Mouse (Mus musculus) brown adipose tissue, adult 24 weeks (tissue): ENCODE measurements around the gene Clec10a. TPM values are rescaled to one million over a fixed set of nuclear protein-coding genes. Genes with fewer than 3 reads are reported as not detected.

Experiments used
- H3K27ac ChIP-seq: fragments of 200-500 bp; replicated peaks from 2 replicates; pipeline ENCODE4 v1.5.1; 2012; ENCODE audit warnings: low read depth, mild to moderate bottlenecking, low read length
- H3K4me1 ChIP-seq: fragments of 200-500 bp; 2 replicates; pipeline ENCODE4 v1.6.1; 2012; ENCODE audit warnings: low read length, mixed read lengths; ENCODE audit not compliant: control insufficient read depth, insufficient read depth, insufficient read length
- H3K4me3 ChIP-seq: fragments of 200-500 bp; 2 replicates; pipeline ENCODE4 v1.5.1; 2012; ENCODE audit warnings: low read depth, mild to moderate bottlenecking, low read length, moderate library complexity; ENCODE audit not compliant: insufficient read depth
- polyA plus RNA-seq: library from polyadenylated mRNA; stranded (reverse); fragments of >200 nt; gene quantifications from 2 replicates; pipeline ENCODE4 v1.2.4, GENCODE M21; 2012; ENCODE audit not compliant: missing spikeins, insufficient read depth, insufficient read length

Clec10a gene
- polyA plus RNA-seq, 1 experiment: 15.9 TPM

GRCm38 (mm10) chr11:70171181-70171580 is 15.2 kb downstream of the Clec10a start:
- H3K27ac ChIP-seq: no peak overlapping the region
- no peak overlapping the region for H3K4me3 ChIP-seq
- no peaks in the 10 kb centered on the region; the same call in 1 of the 2 replicates for H3K4me1 ChIP-seq

DNA sequence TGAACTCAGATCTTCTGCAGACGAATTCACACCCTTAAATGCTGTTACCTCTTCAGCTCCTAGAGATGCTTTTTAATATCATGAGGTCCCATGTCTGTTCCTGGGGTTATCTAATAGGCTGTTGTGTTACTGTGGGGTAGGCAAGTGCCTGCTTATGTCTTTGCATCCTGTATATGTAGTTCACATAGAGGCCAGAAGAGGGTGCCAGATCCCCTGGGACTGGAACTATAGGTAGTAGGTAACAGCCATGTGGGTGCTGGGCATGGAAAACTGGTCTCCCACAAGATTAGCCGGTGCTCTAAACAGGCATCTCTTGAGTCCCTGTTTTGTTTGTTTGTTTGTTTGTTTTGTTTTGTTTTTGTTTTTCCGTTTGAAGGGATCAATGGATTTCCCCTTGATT is 15.8 kb downstream of the Clec10a start:
- Histone ChIP-seq H3K4me3 (no peak overlapping the region), H3K27ac (no peak overlapping the region), H3K4me1 (no peaks in the 10 kb centered on the region; the same call in 1 of the 2 replicates)

DNA sequence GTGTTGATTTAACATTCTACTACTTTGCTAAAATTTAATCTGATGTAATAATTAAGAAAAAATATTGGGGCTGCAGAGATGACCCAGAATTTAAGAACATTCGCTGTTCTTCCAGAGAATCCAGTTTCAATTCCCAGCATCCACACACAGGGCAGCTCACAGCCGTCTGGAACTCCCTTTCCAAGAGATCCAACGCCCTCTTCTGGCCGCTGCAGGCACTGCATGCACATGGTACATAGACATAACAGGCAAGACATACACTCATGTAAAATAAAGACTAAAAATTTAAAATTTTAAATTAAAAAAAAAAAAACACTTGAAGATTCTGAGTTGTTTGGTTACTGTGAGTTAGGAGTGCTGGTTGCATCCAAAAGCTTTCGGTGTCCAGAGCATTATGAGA is 16.3 kb downstream of the Clec10a start:
- no peak overlapping the region for H3K27ac ChIP-seq
- no peak overlapping the region for H3K4me3 ChIP-seq
- no peaks in the 10 kb centered on the region for H3K4me1 ChIP-seq

GRCm38 (mm10) chr11:70174491-70174890 is 18.5 kb downstream of the Clec10a start:
- no peak overlapping the region for H3K4me3 ChIP-seq
- H3K27ac ChIP-seq: no peak overlapping the region
- no peaks in the 10 kb centered on the region for H3K4me1 ChIP-seq

DNA sequence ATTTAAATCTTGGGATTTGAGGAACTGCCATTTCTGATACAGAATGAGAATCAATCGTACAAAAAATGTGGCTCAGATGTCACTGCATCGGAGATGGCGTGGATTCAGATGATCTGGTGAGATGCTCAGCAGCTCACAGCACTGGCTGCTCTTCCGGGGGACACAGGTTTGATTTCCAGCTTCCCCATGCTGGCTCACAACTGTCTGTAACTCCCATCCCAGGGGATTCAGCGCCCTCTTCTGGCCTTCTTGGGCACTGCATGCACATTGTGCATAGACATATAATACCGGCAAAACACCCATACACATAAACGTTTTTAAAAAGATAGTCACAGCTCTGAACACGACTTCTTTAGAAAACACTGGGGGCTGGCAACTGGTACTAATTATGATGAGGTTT is 21.6 kb downstream of the Clec10a start:
- Histone ChIP-seq H3K4me3 (no peak overlapping the region), H3K4me1 (no peaks in the 10 kb centered on the region), H3K27ac (no peak overlapping the region)

GRCm38 (mm10) chr11:70178311-70178710 is 22.3 kb downstream of the Clec10a start:
- Histone ChIP-seq H3K4me1 (no peaks in the 10 kb centered on the region), H3K4me3 (no peak overlapping the region), H3K27ac (no peak overlapping the region)

DNA sequence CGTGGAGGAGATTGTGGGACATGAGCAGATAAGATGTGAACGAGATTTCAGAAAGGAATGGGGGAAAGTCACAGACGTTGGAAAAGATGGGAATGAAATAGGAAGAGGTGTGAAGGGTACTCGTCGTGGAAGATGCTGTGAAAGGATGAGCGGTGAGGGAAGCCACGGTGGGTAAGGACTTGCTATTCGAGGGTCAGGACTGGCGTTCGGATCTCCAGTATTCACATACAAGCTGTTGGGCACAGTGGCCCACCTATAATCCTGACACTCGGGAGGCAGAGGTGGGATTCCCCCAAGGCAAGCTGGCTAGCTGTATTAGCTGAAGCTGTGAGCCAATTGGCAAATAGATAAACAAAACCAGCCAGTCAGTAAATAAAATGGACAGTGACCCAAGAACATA is 22.8 kb downstream of the Clec10a start:
- H3K27ac ChIP-seq: no peak overlapping the region
- no peaks in the 10 kb centered on the region for H3K4me1 ChIP-seq
- H3K4me3 ChIP-seq: no peak overlapping the region

DNA sequence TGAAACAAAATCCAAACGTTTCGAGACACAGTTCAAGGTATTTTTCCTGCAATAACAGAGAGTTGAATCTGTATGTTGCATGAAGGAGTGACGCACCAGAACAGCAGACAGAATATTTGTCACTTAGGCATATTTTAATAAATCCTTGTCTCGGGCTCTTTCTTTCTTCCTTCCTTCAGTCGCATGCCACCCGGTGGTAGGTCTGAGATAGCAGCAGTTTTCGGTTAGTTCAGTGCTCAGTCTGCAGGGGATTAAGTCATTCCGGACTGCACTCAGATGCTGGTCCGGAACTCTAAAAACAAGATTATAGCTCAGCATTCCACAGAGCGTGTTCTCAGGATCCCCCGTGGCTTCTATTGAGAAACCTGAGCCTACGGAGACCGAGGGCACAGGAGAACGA is 23.4 kb downstream of the Clec10a start:
- H3K27ac ChIP-seq: no peak overlapping the region
- no peak overlapping the region for H3K4me3 ChIP-seq
- no peaks in the 10 kb centered on the region for H3K4me1 ChIP-seq

DNA sequence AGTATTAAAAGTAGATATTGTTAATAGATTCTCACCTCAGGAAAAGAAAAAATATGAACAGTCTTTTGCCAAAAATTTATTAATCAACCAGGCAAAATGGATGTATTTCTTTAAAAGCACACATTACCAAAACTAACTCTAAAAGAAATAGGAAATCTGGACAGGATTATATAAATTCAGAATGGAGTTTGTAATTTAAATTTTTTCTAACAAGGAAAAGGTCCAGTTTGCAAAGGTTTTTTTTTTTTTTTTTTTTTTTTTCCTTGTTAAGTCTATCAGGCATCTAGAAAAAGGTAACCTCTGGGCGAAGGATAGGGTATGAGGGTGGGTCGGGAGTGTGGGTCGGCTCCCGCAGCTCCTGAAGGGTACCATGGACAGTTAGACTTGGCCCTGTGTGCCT is 24.5 kb downstream of the Clec10a start:
- Histone ChIP-seq H3K27ac (no peak overlapping the region), H3K4me3 (no peak overlapping the region), H3K4me1 (peaks cover 2% of the 10 kb centered on the region; the same call in 1 of the 2 replicates)

- Histone ChIP-seq H3K27ac (peak overlapping the region; percentile 85), H3K4me1 (peaks cover 5% of the 10 kb centered on the region)
Measured at GRCm38 (mm10) chr11:70185120-70185519, 29.1 kb downstream of the Clec10a start.

DNA sequence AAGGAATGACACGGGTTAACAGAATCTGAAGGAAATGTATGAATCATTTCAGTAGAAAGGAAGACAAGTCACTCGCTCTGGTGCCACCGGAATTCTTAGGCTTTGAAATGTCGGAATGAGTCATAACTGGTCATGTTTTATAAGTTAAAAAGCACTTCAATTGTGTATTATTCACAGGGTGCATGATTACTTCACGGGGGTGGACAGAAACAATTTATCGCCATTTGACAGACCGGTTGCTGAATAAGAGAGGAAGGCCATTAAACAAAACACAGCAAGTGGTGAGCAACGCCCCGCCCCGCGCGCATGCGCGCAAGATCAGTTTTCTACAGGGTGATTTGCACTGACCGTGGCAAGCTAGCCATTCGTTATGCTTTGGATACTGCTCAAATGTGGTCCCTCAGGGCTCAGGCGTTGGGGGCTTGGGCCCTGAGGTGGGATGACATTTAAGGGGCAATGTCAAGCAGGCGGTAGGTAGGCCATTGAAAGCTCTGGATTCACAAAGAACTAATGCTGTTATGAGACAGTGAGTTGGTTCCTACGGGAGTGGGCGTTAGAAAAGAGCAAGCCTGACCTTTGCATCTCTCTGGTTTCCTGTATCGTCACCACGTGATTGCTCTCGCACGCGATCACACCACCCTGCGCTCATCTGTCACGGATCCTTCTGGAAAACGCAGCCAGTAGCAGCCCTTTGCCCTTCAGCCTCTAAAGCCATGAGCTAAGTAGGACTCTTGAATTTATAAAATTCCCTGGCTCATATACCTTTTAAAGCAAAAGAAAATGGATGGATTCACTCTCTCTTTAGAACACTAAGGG is 33.5 kb downstream of the Clec10a start:
- Histone ChIP-seq H3K27ac (peak overlapping the region; percentile 66), H3K4me1 (peaks cover 13% of the 10 kb centered on the region), H3K4me3 (no peak overlapping the region; the same call in 1 of the 2 replicates)

More at GRCm38 (mm10) chr11:70185120-70185519, 29.1 kb downstream of the Clec10a start:
- no peak overlapping the region for H3K4me3 ChIP-seq

DNA sequence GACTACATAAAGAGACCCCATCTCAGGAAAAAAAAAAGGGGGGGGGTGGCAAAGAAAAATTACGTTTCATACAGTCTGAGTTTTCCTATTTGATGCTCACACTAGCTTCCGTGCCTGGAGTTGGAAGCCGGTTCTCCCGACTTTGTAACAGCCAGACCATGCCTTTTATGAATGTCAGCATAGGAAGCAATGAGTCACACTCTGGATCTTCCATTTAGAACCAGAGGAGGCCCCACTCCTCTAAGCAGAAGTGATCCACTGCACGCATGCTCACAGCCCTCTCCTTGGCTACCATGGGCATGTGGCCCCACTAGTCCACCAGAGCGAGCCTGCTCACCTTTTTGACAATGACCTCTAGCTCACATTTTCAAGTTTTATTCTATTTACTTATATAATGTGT is 35.2 kb downstream of the Clec10a start:
- peaks cover 11% of the 10 kb centered on the region for H3K4me1 ChIP-seq
- H3K27ac ChIP-seq: no peak overlapping the region
- H3K4me3 ChIP-seq: no peak overlapping the region

- H3K4me1 ChIP-seq: peaks cover 11% of the 10 kb centered on the region
- no peak overlapping the region for H3K27ac ChIP-seq
Measured at GRCm38 (mm10) chr11:70192157-70192556, 36.2 kb downstream of the Clec10a start.

DNA sequence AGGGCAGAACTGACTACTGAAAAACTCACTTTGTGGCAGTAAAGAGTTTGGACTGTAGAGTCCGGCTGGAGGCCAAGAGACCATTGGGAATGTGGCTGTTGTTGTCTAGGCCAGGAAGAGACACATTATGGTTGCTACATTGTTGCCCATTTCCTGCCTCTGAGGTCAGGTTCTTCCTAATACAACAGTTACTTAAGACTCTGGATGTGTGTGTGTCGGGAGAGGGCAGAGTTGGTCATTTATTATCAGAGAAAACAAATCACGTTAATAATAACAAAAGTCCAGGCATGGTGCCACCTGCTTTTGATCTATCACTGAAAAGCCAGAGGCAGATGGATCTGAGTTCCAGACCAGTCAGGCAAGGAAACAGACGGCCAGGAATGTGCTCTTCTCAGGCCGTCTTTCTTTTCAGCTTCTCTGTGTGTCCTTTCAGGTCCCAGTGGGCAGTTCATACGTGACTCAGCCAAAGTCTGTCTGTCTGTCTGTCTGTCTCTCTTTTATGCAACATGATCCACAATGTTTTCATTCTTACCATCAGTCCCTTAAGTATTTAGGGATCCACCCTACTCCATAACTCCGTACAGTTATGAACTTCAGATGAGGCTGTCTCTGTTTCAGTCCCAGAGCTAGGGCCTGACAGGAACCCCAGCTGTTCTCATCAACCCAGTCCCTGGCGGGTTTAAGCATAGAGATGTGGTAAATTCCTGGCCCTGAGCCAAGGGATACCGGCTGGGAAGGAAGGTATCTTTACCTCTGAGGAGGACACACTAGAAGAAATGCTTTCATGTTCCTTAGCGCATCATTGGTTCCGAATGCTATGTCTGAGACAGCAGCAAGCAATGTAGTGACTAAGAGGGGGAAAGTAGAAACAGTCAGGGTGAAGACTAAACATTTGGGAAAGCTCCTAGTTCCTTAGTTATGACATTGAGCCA is 37.6 kb downstream of the Clec10a start:
- Histone ChIP-seq H3K4me3 (no peak overlapping the region), H3K27ac (no peak overlapping the region), H3K4me1 (peaks cover 11% of the 10 kb centered on the region)

More at GRCm38 (mm10) chr11:70192157-70192556, 36.2 kb downstream of the Clec10a start:
- H3K4me3 ChIP-seq: no peak overlapping the region

DNA sequence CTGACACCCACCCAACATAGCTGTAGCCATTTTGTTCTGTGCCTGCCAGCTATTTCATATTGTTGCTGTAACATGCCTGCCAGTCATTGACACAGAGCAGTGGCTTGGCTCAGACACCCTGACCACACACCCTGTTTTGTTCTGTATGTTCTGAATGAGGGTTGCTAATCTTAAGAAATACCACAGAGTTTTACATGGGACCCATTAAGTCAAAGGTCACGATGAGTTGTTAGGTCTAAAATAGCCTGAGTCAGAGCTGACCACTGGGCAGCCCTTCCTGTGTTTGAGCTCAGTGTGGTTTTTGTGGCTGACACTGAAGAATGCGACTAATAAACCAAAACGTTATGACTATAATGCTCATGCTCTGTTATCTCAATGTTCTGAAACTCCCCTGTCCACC is 42.3 kb downstream of the Clec10a start:
- Histone ChIP-seq H3K4me3 (no peak overlapping the region), H3K4me1 (peaks cover 2% of the 10 kb centered on the region; the same call in 1 of the 2 replicates), H3K27ac (no peak overlapping the region)
